Mouse (Mus musculus): Measurements from ENCODE around the gene Mex3b.

DNA sequence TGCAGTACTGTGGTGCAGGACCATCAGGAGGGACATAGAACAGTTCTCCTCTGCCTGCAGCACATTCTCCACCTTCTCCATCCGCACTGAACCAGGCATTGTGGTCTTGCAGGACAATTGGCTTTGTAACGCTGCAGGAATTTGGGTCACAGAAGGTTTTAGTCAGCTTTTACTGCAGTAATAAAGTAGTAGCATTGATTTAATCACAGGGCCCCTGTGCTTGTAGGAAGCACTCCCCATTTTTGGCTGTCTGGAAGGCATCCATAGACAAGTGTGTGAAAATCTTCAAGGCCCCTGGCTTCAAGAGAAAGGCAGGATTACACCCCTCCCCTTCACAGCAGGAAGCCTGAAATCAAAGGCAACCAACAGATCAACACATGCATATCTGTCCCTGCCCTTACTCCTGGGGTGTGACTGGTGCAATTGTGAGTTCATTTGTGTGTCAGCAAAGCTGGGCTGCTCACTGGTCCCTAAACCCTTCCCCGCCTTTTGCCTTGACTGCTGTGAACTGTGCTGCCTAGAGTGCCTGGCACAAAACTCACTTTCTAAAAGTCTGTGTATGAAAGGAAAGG is 12.9 kb upstream of the Mex3b start:
- TF ChIP-seq CTCF (IDR thresholded peaks at IDR 0.05; ENCODE audit: borderline replicate concordance, insufficient read depth, low read depth, low read length) (no peak), POLR2A (IDR thresholded peaks at IDR 0.05; ENCODE audit: borderline replicate concordance, insufficient read depth, low read length) (no peak)
